Comparison of ENCODE assay signal across 20 mouse cellular contexts in genomic region chr13:75544728-75545127, GRCm38 (mm10).
A peak's percentile ranks its signal among the peaks of the same experiment; 100 is the strongest.
DNase-seq lines count a peak whose midpoint lies in the region; ATAC-seq lines count a peak whose summit lies in the region.
"Had no signal": no experiment of that assay in that cellular context is flagged by ENCODE, and none has a peak within 500 bp of the region (broad histone marks: within the 10 kb centered on the region; RNA-seq: fewer than 3 reads in every experiment).

No protein-coding gene starts in this region.

- H3K27ac ChIP-seq in kidney, embryonic 14.5 days (ENCODE audit: low read depth, low read length), result no peak overlapping the region
- H3K27ac ChIP-seq: embryonic facial prominence, embryonic 12.5 days; forebrain, embryonic 12.5 days; heart, adult 2 months; heart, embryonic 15.5 days; hindbrain, embryonic 10.5 days; hindbrain, embryonic 14.5 days had no signal

- H3K9ac ChIP-seq in kidney, embryonic 14.5 days (ENCODE audit: low read depth, low read length), result no peak overlapping the region
- H3K9ac ChIP-seq: embryonic facial prominence, embryonic 12.5 days; forebrain, embryonic 12.5 days; heart, embryonic 15.5 days; hindbrain, embryonic 14.5 days had no signal

- peak; percentile 36 to 69 for DNase-seq in kidney, adult 8-10 months
- DNase-seq in kidney, postnatal 10 days, result peak; percentile 26
- no peak for DNase-seq in cerebellum, postnatal 14 days
- DNase-seq in layer of hippocampus, adult 9-11 months, result no peak
- DNase-seq in heart, postnatal 4 days, result no peak
- DNase-seq: adrenal gland, adult 2 months; adrenal gland, postnatal 25 days; cerebellum, adult 2 months; cerebellum, postnatal 25 days; gastrocnemius, postnatal 10 days; heart, adult 2 months; heart, postnatal 14 days had no signal

- no peaks in the 10 kb centered on the region for H3K4me1 ChIP-seq in kidney, embryonic 14.5 days (ENCODE audit: control insufficient read depth, insufficient read depth, low read length)
- H3K4me1 ChIP-seq: embryonic facial prominence, embryonic 12.5 days; forebrain, embryonic 12.5 days; heart, embryonic 15.5 days had no signal

- H3K4me3 ChIP-seq in kidney, embryonic 14.5 days (ENCODE audit: low read length), result no peak overlapping the region
- H3K4me3 ChIP-seq: embryonic facial prominence, embryonic 12.5 days; forebrain, embryonic 12.5 days; heart, adult 2 months; heart, embryonic 15.5 days; hindbrain, embryonic 10.5 days had no signal

- no peaks in the 10 kb centered on the region for H3K36me3 ChIP-seq in kidney, embryonic 14.5 days (ENCODE audit: control insufficient read depth, insufficient read depth, low read length)
- H3K36me3 ChIP-seq: embryonic facial prominence, embryonic 12.5 days; forebrain, embryonic 12.5 days; heart, embryonic 15.5 days; hindbrain, embryonic 10.5 days had no signal

- no peak overlapping the region for H3K4me2 ChIP-seq in kidney, embryonic 14.5 days (replicated peaks; ENCODE audit: low read depth, low read length)
- H3K4me2 ChIP-seq: embryonic facial prominence, embryonic 12.5 days; forebrain, embryonic 12.5 days; heart, embryonic 11.5 days; heart, embryonic 15.5 days; hindbrain, embryonic 14.5 days had no signal

- H3K27me3 ChIP-seq in kidney, embryonic 14.5 days (ENCODE audit: control insufficient read depth, insufficient read depth, low read length), result no peaks in the 10 kb centered on the region
- H3K27me3 ChIP-seq: embryonic facial prominence, embryonic 12.5 days; forebrain, embryonic 12.5 days; heart, embryonic 15.5 days had no signal

- H3K9me3 ChIP-seq in kidney, embryonic 14.5 days (ENCODE audit: control insufficient read depth, low read length), result no peaks in the 10 kb centered on the region
- H3K9me3 ChIP-seq: embryonic facial prominence, embryonic 12.5 days; forebrain, embryonic 12.5 days; heart, embryonic 15.5 days; hindbrain, embryonic 10.5 days had no signal

- ATAC-seq in kidney, embryonic 14.5 days (ENCODE audit: low FRiP score, low TSS enrichment), result peak; percentile 90
- ATAC-seq: forebrain, embryonic 16.5 days had no signal

Comparison
In these comparisons a context has a peak if more than half of its experiments do, and no peak if none do; other contexts are left out.
1. DNase-seq: peak in kidney, adult 8-10 months (2 of 2) and kidney, postnatal 10 days (single experiment); none in cerebellum, postnatal 14 days (0 of 2), layer of hippocampus, adult 9-11 months (single experiment) and heart, postnatal 4 days (single experiment).